Mouse (Mus musculus) midbrain, embryonic 14.5 days (tissue): Measurements from ENCODE around the gene She. TPM values are rescaled to one million over a fixed set of nuclear protein-coding genes. Genes with fewer than 3 reads are reported as not detected.
A peak's percentile ranks its signal among the peaks of the same experiment; 100 is the strongest.

Experiments
- ATAC-seq: fragments of 200-750 bp; cut with Nextera tagmentation; 2 replicates; pipeline ENCODE4 v1.8.0; 2017; ENCODE audit warnings: moderate number of reproducible peaks, moderate library complexity; ENCODE audit not compliant: low FRiP score, low TSS enrichment
- DNase-seq: peaks from one replicate; pipeline ENCODE4 v3.0.0-alpha.2; 2015
- H3K27ac ChIP-seq: fragments of 300-500 bp; sonication (generic); replicated peaks from 2 replicates; pipeline ENCODE4 v1.5.1; 2014; ENCODE audit warnings: mild to moderate bottlenecking, low read depth, low read length, moderate library complexity
- H3K27me3 ChIP-seq: fragments of 300-500 bp; sonication (generic); 2 replicates; pipeline ENCODE4 v1.6.1; 2014; ENCODE audit warnings: low read length, control low read depth, mixed read lengths; ENCODE audit not compliant: control insufficient read depth, insufficient read depth
- H3K36me3 ChIP-seq: fragments of 300-500 bp; sonication (generic); 2 replicates; pipeline ENCODE4 v1.6.1; 2014; ENCODE audit warnings: low read length, control low read depth; ENCODE audit not compliant: control insufficient read depth, insufficient read depth
- H3K4me1 ChIP-seq: fragments of 300-500 bp; sonication (generic); 2 replicates; pipeline ENCODE4 v1.6.1; 2014; ENCODE audit warnings: mild to moderate bottlenecking, antibody characterized with exemption, low read length, control low read depth; ENCODE audit not compliant: control insufficient read depth, insufficient read depth
- H3K4me2 ChIP-seq: fragments of 300-500 bp; sonication (generic); 2 replicates; pipeline ENCODE4 v1.6.1; 2014; ENCODE audit warnings: mild to moderate bottlenecking, low read length, moderate library complexity
- H3K4me3 ChIP-seq: fragments of 300-500 bp; sonication (generic); replicated peaks from 2 replicates; pipeline ENCODE4 v1.5.1; 2014; ENCODE audit warnings: low read depth, low read length
- H3K9ac ChIP-seq: fragments of 300-500 bp; sonication (generic); replicated peaks from 2 replicates; pipeline ENCODE4 v1.6.1; 2014; ENCODE audit warnings: mild to moderate bottlenecking, low read length, moderate library complexity
- H3K9me3 ChIP-seq: fragments of 300-500 bp; sonication (generic); 2 replicates; pipeline ENCODE4 v1.6.1; 2016; ENCODE audit warnings: low read length, control low read depth, mixed read lengths; ENCODE audit not compliant: control insufficient read depth
- WGBS: fragments of 180-500 bp; shearing (Covaris S2); extraction: QIAGEN DNeasy Blood & Tissue Kit; methylation state at CpG from one replicate; pipeline ENCODE4 v1.1.7; 2014; 5-methylcytosine and 5-hydroxymethylcytosine counted together
- polyA plus RNA-seq: library from polyadenylated mRNA; unstranded; fragments of >200 nt; fragmentation: Nextera tagmentation; extraction: Ambion mirVana; gene quantifications from 2 replicates; pipeline ENCODE4 v1.2.1, GENCODE M21; 2014

The She gene
- polyA plus RNA-seq, 1 experiment from 2014 or later: 2.0 TPM

GRCm38 (mm10) chr3:89847596-89847995 lies 16.4 kb downstream of the She start:
- H3K36me3 ChIP-seq: no peaks in the 10 kb centered on the region
- H3K9ac ChIP-seq: no peak overlapping the region
- H3K4me3 ChIP-seq: no peak overlapping the region
- H3K4me1 ChIP-seq: no peaks in the 10 kb centered on the region
- no peaks in the 10 kb centered on the region for H3K27me3 ChIP-seq
- no peak overlapping the region for H3K27ac ChIP-seq
- no peak for DNase-seq
- ATAC-seq: no peak
- H3K9me3 ChIP-seq: no peaks in the 10 kb centered on the region
- no peak overlapping the region for H3K4me2 ChIP-seq
- 94% methylated on average over 6 of the region's 6 CpGs for WGBS

GRCm38 (mm10) chr3:89848083-89848482 lies 16.9 kb downstream of the She start:
- no peak for ATAC-seq
- no peaks in the 10 kb centered on the region for H3K27me3 ChIP-seq
- DNase-seq: no peak
- H3K9ac ChIP-seq: no peak overlapping the region
- no peaks in the 10 kb centered on the region for H3K9me3 ChIP-seq
- no peaks in the 10 kb centered on the region for H3K36me3 ChIP-seq
- H3K4me2 ChIP-seq: no peak overlapping the region
- H3K4me3 ChIP-seq: no peak overlapping the region
- 93% methylated on average over 6 of the region's 6 CpGs for WGBS
- H3K4me1 ChIP-seq: no peaks in the 10 kb centered on the region
- no peak overlapping the region for H3K27ac ChIP-seq

GRCm38 (mm10) chr3:89853752-89854151 lies 22.6 kb downstream of the She start:
- H3K4me3 ChIP-seq: no peak overlapping the region
- DNase-seq (no peak), ATAC-seq (no peak)
- no peaks in the 10 kb centered on the region for H3K27me3 ChIP-seq
- 76% methylated on average over 5 of the region's 5 CpGs for WGBS
- no peaks in the 10 kb centered on the region for H3K9me3 ChIP-seq
- no peak overlapping the region for H3K4me2 ChIP-seq
- no peak overlapping the region for H3K27ac ChIP-seq
- no peak overlapping the region for H3K9ac ChIP-seq
- no peaks in the 10 kb centered on the region for H3K36me3 ChIP-seq
- H3K4me1 ChIP-seq: no peaks in the 10 kb centered on the region

- no peaks in the 10 kb centered on the region for H3K27me3 ChIP-seq
- no peaks in the 10 kb centered on the region for H3K36me3 ChIP-seq
- H3K9me3 ChIP-seq: no peaks in the 10 kb centered on the region
- H3K9ac ChIP-seq: no peak overlapping the region
- H3K4me2 ChIP-seq: no peak overlapping the region
- no peaks in the 10 kb centered on the region for H3K4me1 ChIP-seq
- WGBS: 88% methylated on average over 3 of the region's 3 CpGs
- no peak overlapping the region for H3K4me3 ChIP-seq
- DNase-seq (no peak), ATAC-seq (no peak)
- no peak overlapping the region for H3K27ac ChIP-seq
Observed at GRCm38 (mm10) chr3:89857353-89857752, 26.2 kb downstream of the She start.

GRCm38 (mm10) chr3:89858123-89858522 lies 27.0 kb downstream of the She start:
- Histone ChIP-seq H3K9ac (no peak overlapping the region), H3K9me3 (no peaks in the 10 kb centered on the region), H3K27ac (no peak overlapping the region), H3K36me3 (no peaks in the 10 kb centered on the region), H3K4me2 (no peak overlapping the region), H3K27me3 (no peaks in the 10 kb centered on the region), H3K4me3 (no peak overlapping the region), H3K4me1 (no peaks in the 10 kb centered on the region)
- 14% methylated on average over 4 of the region's 4 CpGs for WGBS
- peak; percentile 88 for DNase-seq
- ATAC-seq: no peak

GRCm38 (mm10) chr3:89858888-89859287 lies 27.7 kb downstream of the She start:
- H3K4me3 ChIP-seq: no peak overlapping the region
- DNase-seq (no peak), ATAC-seq (no peak)
- no peaks in the 10 kb centered on the region for H3K36me3 ChIP-seq
- H3K9me3 ChIP-seq: no peaks in the 10 kb centered on the region
- no peak overlapping the region for H3K4me2 ChIP-seq
- no peak overlapping the region for H3K9ac ChIP-seq
- no peaks in the 10 kb centered on the region for H3K4me1 ChIP-seq
- H3K27me3 ChIP-seq: no peaks in the 10 kb centered on the region
- WGBS: 76% methylated on average over 8 of the region's 8 CpGs
- no peak overlapping the region for H3K27ac ChIP-seq

- H3K9ac ChIP-seq: no peak overlapping the region
- no peaks in the 10 kb centered on the region for H3K27me3 ChIP-seq
- ATAC-seq (no peak), DNase-seq (no peak)
- no peaks in the 10 kb centered on the region for H3K36me3 ChIP-seq
- no peak overlapping the region for H3K27ac ChIP-seq
- H3K4me3 ChIP-seq: no peak overlapping the region
- no peaks in the 10 kb centered on the region for H3K9me3 ChIP-seq
- WGBS: 79% methylated on average over 3 of the region's 3 CpGs
- no peak overlapping the region for H3K4me2 ChIP-seq
- no peaks in the 10 kb centered on the region for H3K4me1 ChIP-seq
Observed at GRCm38 (mm10) chr3:89859936-89860335, 28.8 kb downstream of the She start.

GRCm38 (mm10) chr3:89860343-89860742 lies 29.2 kb downstream of the She start:
- WGBS: 74% methylated on average over 3 of the region's 3 CpGs

GRCm38 (mm10) chr3:89861070-89861469 lies 29.9 kb downstream of the She start:
- no peak for ATAC-seq

More at GRCm38 (mm10) chr3:89860343-89860742, 29.2 kb downstream of the She start:
- Histone ChIP-seq H3K4me2 (no peak overlapping the region), H3K36me3 (no peaks in the 10 kb centered on the region), H3K9me3 (no peaks in the 10 kb centered on the region), H3K4me3 (no peak overlapping the region), H3K27ac (no peak overlapping the region), H3K9ac (no peak overlapping the region), H3K27me3 (no peaks in the 10 kb centered on the region), H3K4me1 (no peaks in the 10 kb centered on the region)
- DNase-seq (no peak), ATAC-seq (no peak)

More at GRCm38 (mm10) chr3:89861070-89861469, 29.9 kb downstream of the She start:
- no peak overlapping the region for H3K27ac ChIP-seq
- peak; percentile 56 for DNase-seq
- no peak overlapping the region; the same call in 1 of the 2 replicates for H3K9ac ChIP-seq
- no peak overlapping the region for H3K4me3 ChIP-seq
- H3K4me1 ChIP-seq: no peaks in the 10 kb centered on the region
- WGBS: 17% methylated on average over 4 of the region's 4 CpGs
- H3K36me3 ChIP-seq: no peaks in the 10 kb centered on the region
- H3K4me2 ChIP-seq: 0 out of 2 replicates have a peak overlapping the region, but pooled peaks have one; percentile 6
- H3K27me3 ChIP-seq: no peaks in the 10 kb centered on the region
- H3K9me3 ChIP-seq: no peaks in the 10 kb centered on the region
